Comparison of ENCODE assay signal across 25 mouse cellular contexts in the genomic region with DNA sequence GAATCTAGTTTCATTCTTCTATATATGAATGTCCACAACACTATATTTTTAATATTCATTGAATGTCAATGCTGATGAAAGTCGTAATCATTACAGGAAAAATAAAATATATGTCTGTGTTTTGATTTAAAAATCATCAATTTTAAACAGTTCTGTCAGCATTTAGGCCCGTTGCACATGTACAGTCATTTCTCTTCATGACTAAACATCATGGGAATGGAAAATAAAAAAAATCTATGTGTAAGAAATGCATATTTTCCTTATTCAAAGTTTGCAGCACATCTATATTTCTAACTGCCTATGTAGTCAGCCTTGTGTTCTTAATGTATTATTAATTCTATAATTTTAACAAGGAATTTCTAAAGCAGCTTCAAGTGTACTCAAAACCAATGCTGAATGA.
"Had no signal": no experiment of that assay in that cellular context is flagged by ENCODE, and none has a peak within 500 bp of the region (broad histone marks: within the 10 kb centered on the region; RNA-seq: fewer than 3 reads in every experiment).

No protein-coding gene starts in this region.

- H3K9me3 ChIP-seq: embryonic facial prominence, embryonic 10.5 days; embryonic facial prominence, embryonic 12.5 days; embryonic facial prominence, embryonic 13.5 days; embryonic facial prominence, embryonic 15.5 days; forebrain, embryonic 10.5 days; forebrain, embryonic 12.5 days; forebrain, embryonic 13.5 days; forebrain, embryonic 15.5 days; heart, embryonic 10.5 days had no signal

- H3K27ac ChIP-seq: embryonic facial prominence, embryonic 10.5 days; embryonic facial prominence, embryonic 12.5 days; embryonic facial prominence, embryonic 13.5 days; embryonic facial prominence, embryonic 15.5 days; forebrain, embryonic 10.5 days; forebrain, embryonic 12.5 days; forebrain, embryonic 13.5 days; forebrain, embryonic 15.5 days; gastrocnemius, adult 2 months; heart, adult 2 months; heart, embryonic 10.5 days had no signal

- H3K4me1 ChIP-seq: embryonic facial prominence, embryonic 12.5 days; heart, embryonic 10.5 days had no signal

- H3K4me3 ChIP-seq: embryonic facial prominence, embryonic 10.5 days; embryonic facial prominence, embryonic 12.5 days; embryonic facial prominence, embryonic 13.5 days; embryonic facial prominence, embryonic 15.5 days; erythroblast, embryonic 14.5 days; forebrain, embryonic 10.5 days; forebrain, embryonic 12.5 days; forebrain, embryonic 13.5 days; forebrain, embryonic 15.5 days; gastrocnemius, adult 2 months; heart, adult 2 months; heart, embryonic 10.5 days had no signal

- DNase-seq: cerebellum, adult 9-11 months; cerebellum, postnatal 10 days; cerebellum, postnatal 14 days; cerebellum, postnatal 25 days; cerebellum, postnatal 36 days; embryo, embryonic 11 days; forebrain, postnatal 0 days; gastrocnemius, adult 2 months; gastrocnemius, postnatal 10 days; gastrocnemius, postnatal 14 days; gastrocnemius, postnatal 25 days; gastrocnemius, postnatal 36 days; heart, adult 11 months; heart, adult 18-20 months; heart, adult 2 months had no signal

- H3K36me3 ChIP-seq: embryonic facial prominence, embryonic 10.5 days; embryonic facial prominence, embryonic 12.5 days; embryonic facial prominence, embryonic 13.5 days; embryonic facial prominence, embryonic 15.5 days; forebrain, embryonic 10.5 days; forebrain, embryonic 12.5 days; forebrain, embryonic 15.5 days; heart, embryonic 10.5 days had no signal

- H3K4me2 ChIP-seq: embryonic facial prominence, embryonic 12.5 days; embryonic facial prominence, embryonic 13.5 days; embryonic facial prominence, embryonic 15.5 days; forebrain, embryonic 12.5 days; forebrain, embryonic 13.5 days; forebrain, embryonic 15.5 days had no signal

- H3K27me3 ChIP-seq: embryonic facial prominence, embryonic 12.5 days; embryonic facial prominence, embryonic 13.5 days; embryonic facial prominence, embryonic 15.5 days; forebrain, embryonic 12.5 days; forebrain, embryonic 13.5 days; forebrain, embryonic 15.5 days had no signal

- H3K9ac ChIP-seq: embryonic facial prominence, embryonic 12.5 days; embryonic facial prominence, embryonic 13.5 days; embryonic facial prominence, embryonic 15.5 days; forebrain, embryonic 12.5 days; forebrain, embryonic 13.5 days; forebrain, embryonic 15.5 days; forebrain, postnatal 0 days had no signal
